8 mouse cellular contexts compared by ENCODE assay signal in the genomic region with DNA sequence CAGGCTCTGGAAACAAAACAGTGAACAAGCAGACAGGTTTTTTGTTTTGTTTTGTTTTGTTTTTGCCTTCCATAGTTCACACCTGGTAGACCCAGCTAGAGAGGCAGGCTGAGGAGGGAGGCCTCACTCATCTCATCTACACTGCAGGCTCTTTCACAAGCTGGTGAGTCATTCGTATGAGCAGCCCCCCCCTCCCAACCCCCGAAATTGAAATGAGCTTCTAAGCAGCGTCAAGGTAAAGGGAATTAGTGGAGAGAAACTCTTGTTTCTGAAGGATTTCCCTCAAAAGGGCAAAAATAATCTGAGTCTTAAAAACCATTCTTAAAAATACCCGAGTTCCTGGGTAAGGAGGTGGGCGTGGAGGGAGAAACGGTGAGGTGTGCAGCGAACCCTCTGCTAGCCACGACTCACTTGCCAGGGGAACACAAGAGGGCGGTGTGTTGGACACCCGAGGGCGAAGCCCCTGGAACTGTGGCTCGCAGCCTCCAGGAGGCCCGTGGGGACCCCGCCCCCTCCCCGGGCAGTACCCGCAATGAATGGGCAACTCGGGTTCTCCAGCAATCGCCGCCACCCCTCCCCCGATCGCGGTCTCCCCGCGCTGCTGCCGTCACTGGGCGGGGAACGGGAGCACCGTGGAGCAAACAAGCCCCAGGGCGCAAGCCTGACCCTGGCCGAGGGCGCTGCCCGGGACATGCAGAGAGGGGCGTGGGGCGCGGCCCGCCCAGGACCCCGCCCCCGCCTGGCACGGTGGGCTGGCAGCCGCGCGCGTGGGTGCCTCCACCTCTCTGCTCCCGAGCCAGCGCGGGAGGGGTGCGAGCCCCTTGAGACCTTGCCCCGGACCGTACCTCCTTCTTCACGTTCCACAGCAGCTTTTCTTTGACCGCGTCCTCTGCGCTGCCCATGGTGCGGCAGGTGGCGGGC. TPM values are rescaled to one million over a fixed set of nuclear protein-coding genes. Genes with fewer than 3 reads are reported as not detected.
A peak's percentile ranks its signal among the peaks of the same experiment; 100 is the strongest.
DNase-seq lines count a peak whose midpoint lies in the region; ATAC-seq lines count a peak whose summit lies in the region.

No protein-coding gene starts in this region.

- H3K4me1 ChIP-seq in hindbrain, embryonic 11.5 days (replicated peaks; ENCODE audit: control insufficient read depth, insufficient read depth, low read length), result no peaks in the 10 kb centered on the region

- no peaks in the 10 kb centered on the region for H3K36me3 ChIP-seq in hindbrain, embryonic 11.5 days (ENCODE audit: control insufficient read depth, insufficient read depth, low read length)

- H3K4me3 ChIP-seq in hindbrain, embryonic 11.5 days (ENCODE audit: low read depth, low read length), result peak overlapping the region; percentile 94

- H3K27me3 ChIP-seq in hindbrain, embryonic 11.5 days (ENCODE audit: control insufficient read depth, insufficient read depth, low read length), result no peaks in the 10 kb centered on the region

- peak overlapping the region; percentile 82 for H3K27ac ChIP-seq in hindbrain, embryonic 11.5 days (ENCODE audit: low read depth, low read length)

- H3K9ac ChIP-seq in hindbrain, embryonic 11.5 days (ENCODE audit: low read depth, low read length), result peak overlapping the region; percentile 80

- peak; percentile 28 for ATAC-seq in frontal cortex, adult (ENCODE audit: low TSS enrichment)
- peak; percentile 62 for ATAC-seq in hindbrain, embryonic 11.5 days (ENCODE audit: low FRiP score)

- peak overlapping the region; percentile 91 for H3K4me2 ChIP-seq in hindbrain, embryonic 11.5 days (replicated peaks; ENCODE audit: low read depth, low read length)

- H3K9me3 ChIP-seq in hindbrain, embryonic 11.5 days (ENCODE audit: control insufficient read depth, low read length), result no peaks in the 10 kb centered on the region

- DNase-seq in Muller cell, postnatal 12 days (ENCODE audit: inconsistent ontology term), result peak; percentile 92
- peak; percentile 59 for DNase-seq in cerebellum, adult 8-10 months
- peak; percentile 64 for DNase-seq in hindbrain, embryonic 11.5 days (ENCODE audit: low spot score)
- DNase-seq in layer of hippocampus, postnatal 36 days, result peak; percentile 61 to 67
- peak; percentile 56 for DNase-seq in lung, postnatal 25 days (ENCODE audit: low spot score)
- peak; percentile 66 for DNase-seq in retina, embryonic 14.5 days (ENCODE audit: low spot score)
- DNase-seq in thymus, postnatal 36 days, result peak; percentile 52 to 73

- under 1% methylated on average over 35 of the region's 55 CpGs for WGBS in hindbrain, embryonic 11.5 days

RNA-seq across cellular contexts. Expression of gene Sgsm2, which starts 0.6 kb away (rescaled TPM):
- 6.3 and 6.8 TPM in 2 replicates for polyA plus RNA-seq in hindbrain, embryonic 11.5 days (2014; fragmentation: Nextera tagmentation; extraction: Ambion mirVana)
- total RNA-seq in layer of hippocampus, postnatal 36 days (2021), result 10 to 100 TPM; 88.1 to 89.4 TPM

RNA-seq across cellular contexts. Expression of gene Tsr1, which starts 1.6 kb away (rescaled TPM):
- 43.1 and 45.5 TPM in 2 replicates for polyA plus RNA-seq in hindbrain, embryonic 11.5 days (2014; fragmentation: Nextera tagmentation; extraction: Ambion mirVana)
- total RNA-seq in layer of hippocampus, postnatal 36 days (2021), result 10 to 100 TPM; 33.3 to 34.4 TPM

RNA-seq across cellular contexts. Expression of gene Smg6, which starts 29.4 kb away (rescaled TPM):
- 16.7 and 20.7 TPM in 2 replicates for polyA plus RNA-seq in hindbrain, embryonic 11.5 days (2014; fragmentation: Nextera tagmentation; extraction: Ambion mirVana)
- total RNA-seq in layer of hippocampus, postnatal 36 days (2021), result 10 to 100 TPM; 33.7 to 34.4 TPM

RNA-seq across cellular contexts. Expression of gene Srr, which starts 29.5 kb away (rescaled TPM):
- 27.8 and 29.5 TPM in 2 replicates for polyA plus RNA-seq in hindbrain, embryonic 11.5 days (2014; fragmentation: Nextera tagmentation; extraction: Ambion mirVana)
- 10 to 100 TPM; 95.7 to 99.8 TPM for total RNA-seq in layer of hippocampus, postnatal 36 days (2021)

Comparison
In these comparisons a context has a peak if more than half of its experiments do, and no peak if none do; other contexts are left out.
1. Peak in every context shown above with its lines: DNase-seq, ATAC-seq, H3K4me3 ChIP-seq and H3K27ac ChIP-seq.